Mouse (Mus musculus): ENCODE results near the gene Gm21773.
"Not testable (repeated sequence)": the region's sequence is repeated elsewhere in the genome, so short reads cannot be mapped to it uniquely, and the experiment has no call there.

Gm21773 gene

DNA sequence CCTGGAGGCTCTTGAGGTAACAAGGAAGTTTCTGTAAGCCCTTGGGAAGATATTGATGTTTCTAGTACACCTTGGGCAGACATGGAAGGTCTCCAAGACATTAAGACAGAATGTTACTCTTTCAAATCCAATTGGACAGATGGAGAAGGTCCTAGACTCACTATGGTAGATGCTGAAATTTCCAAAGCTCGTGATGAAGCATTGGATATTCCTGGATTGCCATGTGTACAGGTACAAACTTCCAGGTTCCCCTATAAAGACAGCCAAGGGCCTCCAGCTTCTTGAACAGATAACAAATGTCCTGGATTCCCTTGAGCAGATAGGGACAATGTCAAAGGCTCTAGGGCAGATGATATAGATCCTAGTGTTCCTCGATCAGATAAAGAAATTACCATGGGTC lies at the start of gene Gm21773:
TSS of gene Gm21773 (minus strand) at position 101 of the 400 bp plus-strand sequence.
- DNase-seq (ENCODE audit: low read depth, low spot score): not testable (repeated sequence)

All from mesoderm, embryonic 11.5 days (tissue).